Mouse (Mus musculus): Measurements from ENCODE around the gene Epb41.

Gene Epb41

DNA sequence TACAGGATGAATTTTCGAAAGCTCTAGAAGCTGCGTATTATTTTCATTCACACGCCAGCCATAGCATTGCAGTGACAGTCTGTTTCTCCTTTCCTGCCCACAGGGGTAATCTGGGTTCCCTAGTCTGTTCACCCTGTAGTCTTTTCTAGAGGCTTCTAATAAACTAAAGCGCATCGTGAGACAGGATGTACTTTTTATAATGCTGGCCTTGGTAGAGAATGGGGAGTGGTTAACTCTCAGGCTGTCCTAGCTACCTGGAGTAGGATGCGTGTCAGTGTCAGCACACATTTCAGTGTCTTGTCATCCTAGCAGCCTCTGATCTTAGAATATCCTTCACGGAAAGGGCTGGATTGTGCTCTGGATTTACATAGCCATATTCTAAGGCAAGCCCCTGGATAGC, 193.8 kb downstream of the Epb41 start:
- DNase-seq: no peak

DNA sequence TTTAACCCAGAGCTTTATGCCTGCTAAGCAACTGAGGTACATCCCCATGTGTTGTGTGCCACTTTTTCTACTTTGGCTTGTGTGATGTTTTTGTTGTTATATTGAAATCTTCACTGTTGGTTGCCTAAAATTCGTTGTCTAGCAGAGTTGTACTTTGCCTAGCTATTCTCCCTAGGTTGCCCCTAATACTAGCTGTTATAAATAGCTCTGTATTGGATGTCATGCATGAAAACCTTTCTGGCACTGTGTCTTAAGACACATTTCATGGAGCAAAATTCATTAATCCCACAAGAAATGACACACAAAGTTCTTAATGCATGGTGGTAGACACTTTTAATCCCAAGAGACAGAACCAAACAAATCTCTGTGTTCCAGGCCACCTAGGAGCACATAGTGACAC, 195.4 kb downstream of the Epb41 start:
- no peak for DNase-seq

DNA sequence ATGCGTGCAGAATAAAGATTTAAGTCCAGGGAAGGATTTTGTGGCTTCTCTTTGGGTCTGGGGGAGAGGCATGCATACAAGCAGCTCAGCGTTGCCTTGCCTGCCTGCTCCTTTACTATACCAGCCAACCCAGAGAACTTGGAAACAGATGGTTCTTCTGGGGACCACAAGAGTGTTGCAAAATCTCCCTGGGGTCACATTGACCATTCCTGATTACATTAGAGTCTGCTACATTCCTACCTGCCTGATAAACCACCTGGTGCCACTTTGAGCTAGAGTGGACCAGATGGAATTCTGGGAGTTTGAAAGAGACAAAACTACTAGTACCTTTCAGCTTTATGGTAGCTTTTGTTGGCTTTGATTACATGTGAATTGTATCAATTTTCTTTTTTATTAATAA, 198.3 kb downstream of the Epb41 start:
- no peak for DNase-seq

DNA sequence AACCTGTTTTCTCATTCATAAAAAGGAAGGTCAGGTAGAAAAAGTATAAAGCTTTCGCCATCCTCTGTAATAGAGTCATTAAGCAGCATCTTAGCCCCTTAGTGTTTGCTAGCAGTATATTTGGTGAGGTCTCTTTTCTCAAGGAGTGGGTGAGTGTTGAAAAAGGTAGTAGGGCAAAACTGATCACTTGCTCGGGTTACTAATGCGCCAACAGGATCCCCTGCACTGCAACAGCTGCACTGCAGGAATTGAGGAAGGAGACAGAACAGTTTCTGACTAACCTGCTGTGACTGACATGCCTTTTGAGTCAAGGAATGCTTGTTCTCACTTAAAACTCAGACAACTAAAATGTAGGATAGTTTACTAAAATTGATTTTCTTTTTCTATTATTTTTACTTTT, 199.9 kb downstream of the Epb41 start:
- DNase-seq: no peak

DNA sequence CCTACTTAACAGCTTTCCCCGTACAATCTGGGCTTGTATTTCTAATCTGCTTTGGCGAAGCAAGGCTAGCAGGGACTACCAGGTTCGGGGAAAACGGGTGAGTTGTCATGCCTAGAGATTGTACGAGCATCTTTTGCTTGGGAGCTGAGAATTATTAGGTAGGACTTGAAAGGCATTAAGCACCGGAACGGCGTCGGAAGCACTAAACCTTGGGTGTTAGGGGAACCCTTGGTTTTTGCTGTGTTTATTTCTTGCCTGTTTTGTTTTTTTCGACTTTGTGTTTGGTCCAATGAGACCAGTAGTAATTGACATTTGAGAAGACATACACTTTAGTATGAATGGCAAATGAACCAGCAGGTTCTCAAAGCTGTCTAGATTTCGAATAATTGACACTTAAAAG, 200.6 kb downstream of the Epb41 start:
- DNase-seq: no peak

DNA sequence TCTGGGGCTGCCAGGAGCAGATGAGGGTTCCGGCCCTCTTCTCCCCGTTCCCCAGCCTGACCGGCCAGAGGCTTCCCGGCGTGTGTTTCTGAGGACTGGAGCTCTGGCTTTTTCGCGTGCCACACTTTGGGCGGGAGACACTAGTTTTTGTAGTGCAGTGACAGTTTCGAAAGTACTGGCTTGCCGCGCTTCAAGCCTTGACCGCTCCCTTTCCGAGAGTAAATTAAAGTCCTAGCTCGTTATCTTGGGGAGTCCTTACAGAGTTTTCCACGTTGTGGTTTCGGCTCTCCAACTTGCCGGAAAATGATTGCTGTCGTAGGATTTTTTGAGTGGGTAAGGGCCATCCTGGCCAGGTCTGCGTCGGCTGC, 201.0 kb downstream of the Epb41 start:
- DNase-seq: no peak

All from heart, adult 11 months (tissue).